Mouse (Mus musculus) MEL (cell line): ENCODE measurements around the gene Tmem8. TPM values are rescaled to one million over a fixed set of nuclear protein-coding genes. Genes with fewer than 3 reads are reported as not detected.

Source experiments
- DNase-seq: peaks from one replicate; pipeline ENCODE4 v3.0.0; 2011; ENCODE audit warnings: low read depth, low spot score
- H3K27ac ChIP-seq: 2 replicates; pipeline ENCODE4 v1.5.1; 2012; ENCODE audit warnings: low read depth, mild to moderate bottlenecking, control low read depth, low read length, moderate library complexity; ENCODE audit not compliant: control insufficient read depth
- H3K27me3 ChIP-seq, 2 experiments: fragments of 150-350 bp in 1 of 2; sonication (generic) in 1 of 2; 2 replicates each; pipeline ENCODE4 v1.6.1; 2012; ENCODE audit warnings: low read length in 2 of 2, mild to moderate bottlenecking in 2 of 2, improper control_type of control experiment in 1 of 2, moderate library complexity in 1 of 2; ENCODE audit not compliant: insufficient read depth in 2 of 2, control insufficient read depth in 1 of 2
- H3K36me3 ChIP-seq, 2 experiments: 2 replicates each; pipeline ENCODE4 v1.6.1; 2012 to 2014; ENCODE audit warnings: low read length in 2 of 2, improper control_type of control experiment in 1 of 2, inconsistent platforms in 1 of 2, mild to moderate bottlenecking in 1 of 2; ENCODE audit not compliant: insufficient read depth in 2 of 2, control insufficient read depth in 1 of 2
- H3K4me1 ChIP-seq, 2 experiments: fragments of 150-350 bp in 1 of 2; sonication (generic) in 1 of 2; 2 replicates each; pipeline ENCODE4 v1.6.1; 2012; ENCODE audit warnings: low read length in 2 of 2, improper control_type of control experiment in 1 of 2, mild to moderate bottlenecking in 1 of 2; ENCODE audit not compliant: insufficient read depth in 2 of 2, control insufficient read depth in 1 of 2
- H3K4me3 ChIP-seq, 2 experiments: fragments of 150-350 bp in 1 of 2; sonication (generic) in 1 of 2; 2 replicates each; pipeline ENCODE4 v1.5.1; 2012; ENCODE audit warnings: low read depth in 2 of 2, low read length in 2 of 2, mild to moderate bottlenecking in 2 of 2, moderate library complexity in 2 of 2, control low read depth in 1 of 2, improper control_type of control experiment in 1 of 2; ENCODE audit not compliant: control insufficient read depth in 1 of 2, insufficient read depth in 1 of 2
- H3K79me2 ChIP-seq: 2 replicates; pipeline ENCODE4 v1.6.1; 2012; ENCODE audit warnings: mild to moderate bottlenecking, low read length, moderate library complexity; ENCODE audit not compliant: control insufficient read depth, poor library complexity, insufficient read depth
- H3K9ac ChIP-seq: 2 replicates; pipeline ENCODE4 v1.6.1; 2012; ENCODE audit warnings: low read depth, mild to moderate bottlenecking, control low read depth, low read length, moderate library complexity; ENCODE audit not compliant: control insufficient read depth, poor library complexity, severe bottlenecking
- H3K9me3 ChIP-seq: fragments of 150-350 bp; sonication (generic); replicated peaks from 2 replicates; pipeline ENCODE4 v1.6.1; 2012; ENCODE audit warnings: mild to moderate bottlenecking, low read length, improper control_type of control experiment, moderate library complexity; ENCODE audit not compliant: insufficient read depth
- CHD2 ChIP-seq: IDR thresholded peaks from 2 replicates; pipeline ENCODE4 v1.6.1; 2011; ENCODE audit warnings: low read length, improper control_type of control experiment
- E2F4 ChIP-seq: IDR thresholded peaks from 2 replicates; pipeline ENCODE4 v1.6.1; 2011; ENCODE audit warnings: low read depth, low read length, improper control_type of control experiment, borderline replicate concordance
- EP300 ChIP-seq, 2 experiments: IDR thresholded peaks; 2 replicates each; pipeline ENCODE4 v1.6.1; 2011; ENCODE audit warnings: improper control_type of control experiment in 2 of 2, low read length in 2 of 2, low read depth in 1 of 2, mild to moderate bottlenecking in 1 of 2
- ETS1 ChIP-seq: IDR thresholded peaks from 2 replicates; pipeline ENCODE4 v1.6.1; 2012; ENCODE audit warnings: low read depth, mild to moderate bottlenecking, inconsistent platforms, low read length, improper control_type of control experiment, moderate library complexity
- JUND ChIP-seq: IDR thresholded peaks from 2 replicates; pipeline ENCODE4 v1.6.1; 2011; ENCODE audit warnings: low read depth, mild to moderate bottlenecking, improper control_type of control experiment, low read length
- MAX ChIP-seq: IDR thresholded peaks from 2 replicates; pipeline ENCODE4 v1.6.1; 2011; ENCODE audit warnings: low read length, improper control_type of control experiment
- MEF2A ChIP-seq: IDR thresholded peaks from 2 replicates; pipeline ENCODE4 v1.6.1; 2014; ENCODE audit warnings: low read depth, mild to moderate bottlenecking, inconsistent platforms, low read length, improper control_type of control experiment; ENCODE audit not compliant: poor library complexity, insufficient replicate concordance, severe bottlenecking; ENCODE audit errors: extremely low read depth
- NRF1 ChIP-seq: IDR thresholded peaks from 2 replicates; pipeline ENCODE4 v1.6.1; 2014; ENCODE audit warnings: low read depth, mild to moderate bottlenecking, inconsistent platforms, low read length, improper control_type of control experiment, moderate library complexity; ENCODE audit not compliant: poor library complexity, insufficient read depth, severe bottlenecking
- POLR2A ChIP-seq, 2 experiments: IDR thresholded peaks; 2 replicates each; pipeline ENCODE4 v1.6.1; 2011 to 2012; ENCODE audit warnings: low read length in 2 of 2, mild to moderate bottlenecking in 2 of 2, control low read depth in 1 of 2, improper control_type of control experiment in 1 of 2, low read depth in 1 of 2, moderate library complexity in 1 of 2; ENCODE audit not compliant: control insufficient read depth in 1 of 2, insufficient read depth in 1 of 2, poor library complexity in 1 of 2
- SIN3A ChIP-seq: IDR thresholded peaks from 2 replicates; pipeline ENCODE4 v1.6.1; 2012; ENCODE audit warnings: low read length, improper control_type of control experiment, inconsistent platforms
- TAL1 ChIP-seq: IDR thresholded peaks from 2 replicates; pipeline ENCODE4 v1.6.1; 2012; ENCODE audit warnings: mild to moderate bottlenecking, inconsistent platforms, low read length, moderate library complexity, mixed read lengths
- USF1 ChIP-seq: IDR thresholded peaks from 2 replicates; pipeline ENCODE4 v1.6.1; 2014; ENCODE audit warnings: low read depth, mild to moderate bottlenecking, inconsistent platforms, low read length, improper control_type of control experiment, moderate library complexity
- ZKSCAN1 ChIP-seq: IDR thresholded peaks from 2 replicates; pipeline ENCODE4 v1.6.1; 2012; ENCODE audit warnings: low read depth, mild to moderate bottlenecking, inconsistent platforms, low read length, improper control_type of control experiment, moderate library complexity
- ZNF384 ChIP-seq: IDR thresholded peaks from 2 replicates; pipeline ENCODE4 v1.6.1; 2012; ENCODE audit warnings: low read depth, mild to moderate bottlenecking, inconsistent platforms, low read length, improper control_type of control experiment
- polyA plus RNA-seq, 2 experiments: library from polyadenylated mRNA; stranded (reverse) in 1 of 2; unstranded in 1 of 2; fragments of >175 nt in 1 of 2; fragments of >200 nt in 1 of 2; gene quantifications; 2 replicates each; pipeline versions ENCODE4 v1.2.1 to v1.2.4; 2012; ENCODE audit warnings: low replicate concordance in 2 of 2, low read depth in 1 of 2; ENCODE audit not compliant: insufficient read length in 2 of 2, insufficient read depth in 1 of 2, missing spikeins in 1 of 2
- total RNA-seq: library from RNA; depleted of rRNA; stranded (reverse); fragments of 300-350 nt; gene quantifications from 2 replicates; pipeline ENCODE4 v1.2.3, GENCODE M21; 2012

Tmem8 gene
- total and polyA plus RNA-seq, 3 experiments: 4.7 to 16.7 TPM; not detected in 1

DNA sequence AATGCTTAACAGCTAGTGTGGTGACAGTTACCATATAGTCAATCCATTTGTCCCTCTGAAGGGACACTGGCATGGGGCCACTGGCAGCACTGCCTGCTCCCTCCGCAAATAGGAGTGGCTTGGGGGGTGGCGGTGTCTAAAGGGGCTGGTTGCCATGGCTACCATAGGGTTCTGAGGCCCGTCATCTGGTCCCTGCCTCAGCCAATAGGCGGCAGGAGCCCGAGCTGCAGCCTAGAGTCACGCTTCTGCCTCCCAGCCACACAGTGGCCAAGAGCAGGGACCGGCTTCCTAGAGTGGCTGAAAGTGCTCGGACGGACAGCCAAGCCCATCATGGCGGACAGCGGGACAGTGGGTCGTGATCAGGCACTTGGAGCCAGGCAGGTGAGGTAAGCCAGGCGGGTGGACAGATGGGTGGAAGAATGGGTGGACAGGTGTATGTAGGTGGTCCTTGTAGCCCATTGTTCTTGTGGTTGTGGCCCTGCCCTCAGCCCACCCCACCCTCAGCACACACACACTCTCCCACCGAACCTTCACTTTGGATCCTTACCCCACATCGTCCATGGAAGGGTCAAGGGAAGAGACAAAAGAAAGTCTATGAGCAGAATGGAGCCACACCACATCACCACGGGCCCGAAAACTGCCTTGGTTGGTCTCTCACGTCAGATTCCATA is 18.1 kb downstream of the Tmem8 start:
- Histone ChIP-seq H3K27ac (no peak overlapping the region), H3K4me1 (no peaks in the 10 kb centered on the region), H3K27me3 (no peaks in the 10 kb centered on the region), H3K4me3 (no peak overlapping the region)
- no peak for TF ChIP-seq ZKSCAN1
- TF ChIP-seq, all 39 proteins: peak for 0
- Histone ChIP-seq H3K36me3 (no peaks in the 10 kb centered on the region; a peak in 2 of 4 replicates), H3K9me3 (no peaks in the 10 kb centered on the region), H3K79me2 (no peaks in the 10 kb centered on the region), H3K9ac (no peak overlapping the region)
- DNase-seq: no peak

DNA sequence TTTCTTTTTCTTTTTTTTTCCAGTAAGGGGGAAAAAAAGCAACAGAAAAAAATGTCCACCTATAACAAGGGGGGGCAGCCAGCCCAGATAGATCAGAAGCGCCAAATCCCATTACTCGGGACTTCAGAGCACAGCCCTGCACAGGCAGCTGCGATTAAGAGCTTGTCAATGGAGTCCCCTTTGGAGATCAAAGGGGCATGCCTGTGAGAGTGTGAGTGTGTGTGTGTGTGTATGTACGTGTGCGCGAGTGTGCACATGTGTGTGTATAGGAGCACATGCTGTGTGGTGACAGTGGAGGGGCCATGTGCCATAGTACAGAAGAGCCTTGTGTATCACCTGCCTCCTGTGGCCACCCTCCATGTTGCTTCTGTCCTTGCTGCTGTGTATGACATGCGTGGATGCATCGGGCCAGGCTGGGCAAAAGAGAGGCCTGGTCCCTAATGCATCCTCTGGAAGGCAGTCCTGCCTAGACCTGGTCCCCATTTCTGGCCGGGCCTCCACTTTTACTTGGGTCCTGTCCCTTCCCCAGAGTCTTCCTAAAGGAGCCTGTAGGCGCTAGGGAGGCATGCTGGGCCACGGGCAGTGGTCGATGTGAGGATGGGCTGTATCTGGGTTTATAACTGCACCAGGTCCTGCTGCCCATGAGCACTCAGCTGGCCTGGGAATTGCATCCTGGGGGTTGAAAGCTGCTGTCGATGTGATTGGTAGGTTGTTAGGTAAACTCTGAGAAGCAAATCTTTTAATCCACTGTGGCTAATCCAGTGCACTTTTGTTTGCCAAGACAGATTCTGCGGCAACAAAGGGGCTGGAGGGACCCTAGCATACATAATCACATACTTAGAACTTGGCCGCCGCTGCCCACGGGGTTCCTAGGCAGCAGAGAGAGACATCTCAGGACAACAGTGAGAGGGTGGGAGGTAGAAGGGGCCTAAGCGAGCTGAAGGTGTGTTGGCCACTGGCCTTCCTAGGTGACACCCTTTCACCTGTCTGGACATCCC is 19.1 kb downstream of the Tmem8 start:
- H3K9me3 ChIP-seq: no peaks in the 10 kb centered on the region
- TF ChIP-seq CHD2: no peak
- TF ChIP-seq, all 39 proteins: peak for 0
- no peak overlapping the region for H3K4me3 ChIP-seq
- no peaks in the 10 kb centered on the region for H3K79me2 ChIP-seq
- H3K4me1 ChIP-seq: no peaks in the 10 kb centered on the region
- H3K27me3 ChIP-seq: no peaks in the 10 kb centered on the region
- no peak for DNase-seq
- no peak overlapping the region for H3K9ac ChIP-seq
- H3K36me3 ChIP-seq: no peaks in the 10 kb centered on the region; a peak in 2 of 4 replicates
- H3K27ac ChIP-seq: no peak overlapping the region

DNA sequence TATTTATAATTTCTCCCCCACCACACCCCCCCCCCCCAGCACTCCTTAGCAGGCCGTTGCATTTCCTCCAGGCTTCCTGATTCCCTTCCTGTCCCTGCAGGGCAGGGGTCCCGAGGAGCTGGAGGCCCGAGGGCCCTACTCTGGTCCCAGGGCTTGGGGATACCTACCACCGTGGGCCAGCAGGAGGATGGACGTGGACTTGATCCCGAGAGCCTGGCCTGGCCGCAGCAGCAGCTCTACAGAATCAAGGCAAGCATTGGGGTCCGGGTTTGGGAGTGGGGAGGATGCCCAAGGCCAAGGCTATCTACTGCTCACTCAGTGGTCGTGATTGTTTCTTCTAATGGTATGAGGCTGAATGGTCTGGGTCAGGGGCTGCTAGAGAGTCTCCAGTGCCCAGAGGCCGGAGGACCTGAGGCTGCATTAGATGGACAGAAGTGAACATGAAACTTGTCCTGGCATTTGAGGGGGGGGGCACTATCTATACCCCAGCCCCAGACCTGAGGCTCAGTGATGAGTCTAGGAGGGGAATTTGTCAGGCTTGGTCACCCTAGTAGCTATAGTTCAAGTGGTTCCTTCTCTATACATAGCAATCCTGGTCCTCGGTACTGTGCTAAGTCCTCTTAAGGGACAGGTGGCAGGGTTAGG is 24.1 kb downstream of the Tmem8 start:
- Histone ChIP-seq H3K9me3 (no peaks in the 10 kb centered on the region), H3K9ac (peak overlapping the region; percentile 60), H3K79me2 (peaks cover 33% of the 10 kb centered on the region), H3K27ac (peak overlapping the region; percentile 56; the same call in 1 of the 2 replicates), H3K36me3 (peaks cover 2 to 13% of the 10 kb centered on the region in 2 experiments; a peak in 3 of 4 replicates), H3K4me3 (no peak overlapping the region), H3K27me3 (no peaks in the 10 kb centered on the region), H3K4me1 (peaks cover 4 to 8% of the 10 kb centered on the region in 2 experiments)
- no peak for TF ChIP-seq CHD2
- no peak for TF ChIP-seq USF1
- no peak for TF ChIP-seq ETS1
- TF ChIP-seq EP300 (IDR thresholded peaks at IDR 0.05; ENCODE audit: low read depth in 1 of 2, low read length in 2 of 2): no peak
- no peak for TF ChIP-seq MEF2A
- TF ChIP-seq MAX: no peak
- TF ChIP-seq JUND: no peak
- TF ChIP-seq ZNF384: no peak
- no peak for TF ChIP-seq E2F4
- no peak for TF ChIP-seq TAL1
- no peak for TF ChIP-seq SIN3A
- no peak for TF ChIP-seq NRF1
- TF ChIP-seq POLR2A (IDR thresholded peaks at IDR 0.05; ENCODE audit: control insufficient read depth in 1 of 2, insufficient read depth in 1 of 2, low read depth in 1 of 2, low read length in 2 of 2, poor library complexity in 1 of 2): no peak
- DNase-seq: no peak
